Mouse (Mus musculus): ENCODE results near the gene Sumo3. TPM values are rescaled to one million over a fixed set of nuclear protein-coding genes. Genes with fewer than 3 reads are reported as not detected.

The Sumo3 gene
- polyA plus RNA-seq, 1 experiment from 2014 or later: 287 TPM

DNA sequence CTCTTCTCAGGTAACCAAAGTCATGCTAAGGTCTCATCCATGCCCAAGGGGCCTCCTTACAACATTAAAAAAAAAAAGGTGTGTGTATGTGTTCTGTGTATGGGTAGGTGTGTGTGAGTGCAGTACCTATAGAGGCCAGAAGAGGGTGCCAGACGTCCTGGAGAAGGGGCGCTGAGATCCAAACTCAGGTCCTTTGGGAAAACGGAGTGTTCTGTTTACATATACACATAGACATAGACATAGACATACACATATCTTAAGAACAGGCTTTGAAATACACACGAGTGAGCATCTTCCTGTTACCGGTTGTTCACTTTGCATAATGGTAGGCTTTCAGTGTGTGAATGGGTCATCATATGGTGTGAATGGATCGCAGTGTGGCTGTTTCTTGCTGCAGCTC is 1.8 kb upstream of the Sumo3 start:
- Histone ChIP-seq H3K4me2 (replicated peaks; ENCODE audit: low read depth, low read length) (no peak overlapping the region), H3K9ac (ENCODE audit: low read depth, low read length) (no peak overlapping the region), H3K27ac (ENCODE audit: low read depth, low read length) (no peak overlapping the region), H3K4me3 (ENCODE audit: low read depth, low read length) (no peak overlapping the region), H3K9me3 (ENCODE audit: control insufficient read depth, low read length) (no peaks in the 10 kb centered on the region), H3K27me3 (ENCODE audit: control insufficient read depth, insufficient read depth, low read length) (no peaks in the 10 kb centered on the region), H3K4me1 (replicated peaks; ENCODE audit: control insufficient read depth, insufficient read depth, low read length) (peaks cover 4% of the 10 kb centered on the region; the same call in 1 of the 2 replicates), H3K36me3 (ENCODE audit: control insufficient read depth, insufficient read depth, low read length) (no peaks in the 10 kb centered on the region)
- WGBS: 91% methylated on average over 6 of the region's 6 CpGs
- ATAC-seq (ENCODE audit: low FRiP score) (no peak), DNase-seq (ENCODE audit: low spot score) (no peak)

GRCm38 (mm10) chr10:77604958-77605357 is 939 bp upstream of the Sumo3 start:
- Histone ChIP-seq H3K27ac (ENCODE audit: low read depth, low read length) (no peak overlapping the region), H3K9ac (ENCODE audit: low read depth, low read length) (no peak overlapping the region), H3K27me3 (ENCODE audit: control insufficient read depth, insufficient read depth, low read length) (no peaks in the 10 kb centered on the region), H3K4me3 (ENCODE audit: low read depth, low read length) (no peak overlapping the region), H3K4me2 (replicated peaks; ENCODE audit: low read depth, low read length) (no peak overlapping the region), H3K36me3 (ENCODE audit: control insufficient read depth, insufficient read depth, low read length) (no peaks in the 10 kb centered on the region), H3K9me3 (ENCODE audit: control insufficient read depth, low read length) (no peaks in the 10 kb centered on the region), H3K4me1 (replicated peaks; ENCODE audit: control insufficient read depth, insufficient read depth, low read length) (peaks cover 4% of the 10 kb centered on the region; the same call in 1 of the 2 replicates)
- WGBS: 91% methylated on average over 5 of the region's 5 CpGs
- ATAC-seq (ENCODE audit: low FRiP score) (no peak), DNase-seq (ENCODE audit: low spot score) (no peak)

GRCm38 (mm10) chr10:77605368-77605767 is 529 bp upstream of the Sumo3 start:
- H3K27me3 ChIP-seq (ENCODE audit: control insufficient read depth, insufficient read depth, low read length): no peaks in the 10 kb centered on the region
- peak overlapping the region; percentile 91; the same call in 1 of the 2 replicates for H3K27ac ChIP-seq (ENCODE audit: low read depth, low read length)
- H3K36me3 ChIP-seq (ENCODE audit: control insufficient read depth, insufficient read depth, low read length): no peaks in the 10 kb centered on the region; the same call in 1 of the 2 replicates
- peak overlapping the region; percentile 85 for H3K4me3 ChIP-seq (ENCODE audit: low read depth, low read length)
- H3K4me1 ChIP-seq (replicated peaks; ENCODE audit: control insufficient read depth, insufficient read depth, low read length): peaks cover 4% of the 10 kb centered on the region; the same call in 1 of the 2 replicates
- peak overlapping the region; percentile 87; the same call in 1 of the 2 replicates for H3K4me2 ChIP-seq (replicated peaks; ENCODE audit: low read depth, low read length)
- peak overlapping the region; percentile 81; the same call in 1 of the 2 replicates for H3K9ac ChIP-seq (ENCODE audit: low read depth, low read length)
- DNase-seq (ENCODE audit: low spot score) (peak; percentile 59), ATAC-seq (ENCODE audit: low FRiP score) (peak; percentile 28; the same call in 1 of the 2 replicates)
- 56% methylated on average over 1 of the region's 1 CpGs for WGBS
- H3K9me3 ChIP-seq (ENCODE audit: control insufficient read depth, low read length): no peaks in the 10 kb centered on the region

DNA sequence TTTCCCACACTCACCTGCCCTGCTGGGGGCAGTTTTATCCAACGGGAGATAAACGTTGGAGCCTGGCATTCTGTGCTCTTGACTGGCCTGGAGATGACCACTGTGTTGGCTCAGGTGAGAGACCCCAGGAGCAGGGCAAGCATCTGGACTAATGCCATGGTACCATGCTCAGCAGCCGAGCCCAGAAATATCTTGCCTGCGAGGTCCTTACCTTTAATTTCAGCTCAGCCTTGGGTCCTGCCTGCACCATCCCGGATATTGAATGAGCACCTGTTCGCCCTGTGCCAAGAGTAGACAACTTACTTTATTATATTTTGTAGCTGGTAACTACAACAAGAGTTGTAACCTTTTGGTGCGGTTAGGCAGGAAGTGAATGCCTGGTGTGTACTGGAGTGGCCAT is 958 bp downstream of the Sumo3 start:
- peak overlapping the region; percentile 81 for H3K9ac ChIP-seq (ENCODE audit: low read depth, low read length)
- H3K27ac ChIP-seq (ENCODE audit: low read depth, low read length): no peak overlapping the region
- peaks cover 4% of the 10 kb centered on the region; the same call in 1 of the 2 replicates for H3K4me1 ChIP-seq (replicated peaks; ENCODE audit: control insufficient read depth, insufficient read depth, low read length)
- WGBS: 45% methylated on average over 7 of the region's 7 CpGs
- peak overlapping the region; percentile 85 for H3K4me3 ChIP-seq (ENCODE audit: low read depth, low read length)
- H3K9me3 ChIP-seq (ENCODE audit: control insufficient read depth, low read length): no peaks in the 10 kb centered on the region
- peak overlapping the region; percentile 87 for H3K4me2 ChIP-seq (replicated peaks; ENCODE audit: low read depth, low read length)
- DNase-seq (ENCODE audit: low spot score) (no peak), ATAC-seq (ENCODE audit: low FRiP score) (peak; percentile 42)
- peaks cover 2% of the 10 kb centered on the region; the same call in 1 of the 2 replicates for H3K36me3 ChIP-seq (ENCODE audit: control insufficient read depth, insufficient read depth, low read length)
- no peaks in the 10 kb centered on the region for H3K27me3 ChIP-seq (ENCODE audit: control insufficient read depth, insufficient read depth, low read length)

DNA sequence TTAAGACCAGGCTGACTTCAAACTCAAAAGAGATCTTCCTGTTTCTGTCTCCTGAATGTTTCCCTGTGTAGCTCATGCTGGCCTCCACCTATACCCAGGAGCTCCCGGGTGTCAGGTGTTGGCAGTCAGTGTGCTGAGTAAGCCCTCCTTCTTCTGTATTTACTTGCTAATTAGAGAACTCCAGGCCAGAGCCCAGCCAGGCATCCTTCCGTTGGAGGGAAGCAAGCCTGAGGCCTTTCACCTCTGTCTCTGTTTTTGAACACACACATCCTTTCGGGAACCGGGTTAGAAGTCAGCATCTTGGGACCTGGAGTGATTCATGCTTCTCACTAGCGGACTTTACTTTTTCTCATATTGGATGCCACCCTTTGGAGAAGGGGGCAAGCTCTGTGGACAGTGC is 1.5 kb downstream of the Sumo3 start:
- WGBS: 71% methylated on average over 5 of the region's 5 CpGs
- no peak for ATAC-seq (ENCODE audit: low FRiP score)

DNA sequence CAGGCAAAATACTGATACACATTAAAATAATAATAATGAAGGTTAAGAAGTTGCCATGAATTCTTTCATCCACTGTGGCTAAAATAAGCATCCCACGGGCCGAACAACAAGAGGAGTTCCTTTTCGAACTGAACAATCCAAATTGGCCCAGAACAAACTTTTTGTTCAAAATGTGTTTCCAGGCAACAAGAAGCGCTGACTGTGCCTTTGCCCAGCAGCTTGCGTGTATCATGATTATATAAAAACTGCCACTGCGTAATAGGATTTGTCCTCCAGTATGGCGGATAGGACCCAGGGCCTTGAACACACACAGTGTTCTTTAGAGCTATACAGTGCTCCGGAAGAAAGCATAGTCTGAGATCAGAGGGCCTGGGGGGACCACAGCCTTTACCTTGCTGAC is 2.7 kb downstream of the Sumo3 start:
- no peak for DNase-seq (ENCODE audit: low spot score)
- Histone ChIP-seq H3K27me3 (ENCODE audit: control insufficient read depth, insufficient read depth, low read length) (no peaks in the 10 kb centered on the region), H3K9me3 (ENCODE audit: control insufficient read depth, low read length) (no peaks in the 10 kb centered on the region), H3K4me1 (replicated peaks; ENCODE audit: control insufficient read depth, insufficient read depth, low read length) (peaks cover 4% of the 10 kb centered on the region; the same call in 1 of the 2 replicates), H3K4me3 (ENCODE audit: low read depth, low read length) (no peak overlapping the region), H3K36me3 (ENCODE audit: control insufficient read depth, insufficient read depth, low read length) (peaks cover 3% of the 10 kb centered on the region; the same call in 1 of the 2 replicates), H3K27ac (ENCODE audit: low read depth, low read length) (no peak overlapping the region), H3K4me2 (replicated peaks; ENCODE audit: low read depth, low read length) (no peak overlapping the region), H3K9ac (ENCODE audit: low read depth, low read length) (no peak overlapping the region)
- WGBS: 95% methylated on average over 8 of the region's 8 CpGs
- ATAC-seq (ENCODE audit: low FRiP score): no peak

More for the DNA sequence above, 1.5 kb downstream of the Sumo3 start:
- H3K27ac ChIP-seq (ENCODE audit: low read depth, low read length): no peak overlapping the region
- DNase-seq (ENCODE audit: low spot score): no peak
- H3K36me3 ChIP-seq (ENCODE audit: control insufficient read depth, insufficient read depth, low read length): peaks cover 3% of the 10 kb centered on the region; the same call in 1 of the 2 replicates
- H3K9me3 ChIP-seq (ENCODE audit: control insufficient read depth, low read length): no peaks in the 10 kb centered on the region
- H3K4me3 ChIP-seq (ENCODE audit: low read depth, low read length): peak overlapping the region; percentile 85
- H3K4me2 ChIP-seq (replicated peaks; ENCODE audit: low read depth, low read length): peak overlapping the region; percentile 87
- H3K27me3 ChIP-seq (ENCODE audit: control insufficient read depth, insufficient read depth, low read length): no peaks in the 10 kb centered on the region
- H3K4me1 ChIP-seq (replicated peaks; ENCODE audit: control insufficient read depth, insufficient read depth, low read length): peaks cover 4% of the 10 kb centered on the region; the same call in 1 of the 2 replicates
- no peak overlapping the region for H3K9ac ChIP-seq (ENCODE audit: low read depth, low read length)

- Histone ChIP-seq H3K4me1 (replicated peaks; ENCODE audit: control insufficient read depth, insufficient read depth, low read length) (peaks cover 4% of the 10 kb centered on the region; the same call in 1 of the 2 replicates), H3K36me3 (ENCODE audit: control insufficient read depth, insufficient read depth, low read length) (peaks cover 3% of the 10 kb centered on the region; the same call in 1 of the 2 replicates), H3K27ac (ENCODE audit: low read depth, low read length) (no peak overlapping the region), H3K9ac (ENCODE audit: low read depth, low read length) (no peak overlapping the region), H3K4me2 (replicated peaks; ENCODE audit: low read depth, low read length) (no peak overlapping the region), H3K4me3 (ENCODE audit: low read depth, low read length) (no peak overlapping the region), H3K27me3 (ENCODE audit: control insufficient read depth, insufficient read depth, low read length) (no peaks in the 10 kb centered on the region), H3K9me3 (ENCODE audit: control insufficient read depth, low read length) (no peaks in the 10 kb centered on the region)
- ATAC-seq (ENCODE audit: low FRiP score) (no peak), DNase-seq (ENCODE audit: low spot score) (no peak)
- WGBS: 94% methylated on average over 8 of the region's 8 CpGs
Observed at GRCm38 (mm10) chr10:77610221-77610961, 4.5 kb downstream of the Sumo3 start.

GRCm38 (mm10) chr10:77613409-77613808 is 7.5 kb downstream of the Sumo3 start:
- no peak for ATAC-seq (ENCODE audit: low FRiP score)
- Histone ChIP-seq H3K9ac (ENCODE audit: low read depth, low read length) (no peak overlapping the region), H3K36me3 (ENCODE audit: control insufficient read depth, insufficient read depth, low read length) (peaks cover 6% of the 10 kb centered on the region), H3K27me3 (ENCODE audit: control insufficient read depth, insufficient read depth, low read length) (no peaks in the 10 kb centered on the region), H3K27ac (ENCODE audit: low read depth, low read length) (no peak overlapping the region), H3K4me2 (replicated peaks; ENCODE audit: low read depth, low read length) (no peak overlapping the region), H3K4me1 (replicated peaks; ENCODE audit: control insufficient read depth, insufficient read depth, low read length) (no peaks in the 10 kb centered on the region), H3K9me3 (ENCODE audit: control insufficient read depth, low read length) (no peaks in the 10 kb centered on the region), H3K4me3 (ENCODE audit: low read depth, low read length) (no peak overlapping the region)
- DNase-seq (ENCODE audit: low spot score): no peak
- 92% methylated on average over 3 of the region's 3 CpGs for WGBS

DNA sequence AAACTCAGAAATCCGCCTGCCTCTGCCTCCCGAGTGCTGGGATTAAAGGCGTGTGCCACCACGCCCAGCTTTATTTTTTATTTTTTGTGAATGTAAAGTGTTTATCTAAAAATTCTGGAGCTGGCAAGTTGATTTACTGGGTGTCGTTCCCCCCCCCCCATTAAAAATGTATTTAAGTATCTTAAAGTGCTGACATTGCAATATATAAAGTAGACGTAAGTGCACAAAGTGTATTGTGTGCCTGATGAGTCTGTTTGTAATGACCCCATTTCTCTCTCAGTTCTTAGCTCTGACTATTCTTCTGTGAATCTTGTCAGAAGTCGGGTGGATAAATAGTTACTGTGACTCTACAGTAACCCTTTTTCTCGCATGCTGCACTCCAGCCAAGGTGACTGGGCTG is 9.8 kb downstream of the Sumo3 start:
- H3K9ac ChIP-seq (ENCODE audit: low read depth, low read length): no peak overlapping the region
- peaks cover 6% of the 10 kb centered on the region; the same call in 1 of the 2 replicates for H3K36me3 ChIP-seq (ENCODE audit: control insufficient read depth, insufficient read depth, low read length)
- no peak for ATAC-seq (ENCODE audit: low FRiP score)
- H3K27ac ChIP-seq (ENCODE audit: low read depth, low read length): no peak overlapping the region
- H3K9me3 ChIP-seq (ENCODE audit: control insufficient read depth, low read length): no peaks in the 10 kb centered on the region
- 95% methylated on average over 8 of the region's 8 CpGs for WGBS
- H3K4me2 ChIP-seq (replicated peaks; ENCODE audit: low read depth, low read length): no peak overlapping the region
- H3K4me3 ChIP-seq (ENCODE audit: low read depth, low read length): no peak overlapping the region
- H3K27me3 ChIP-seq (ENCODE audit: control insufficient read depth, insufficient read depth, low read length): no peaks in the 10 kb centered on the region
- H3K4me1 ChIP-seq (replicated peaks; ENCODE audit: control insufficient read depth, insufficient read depth, low read length): no peaks in the 10 kb centered on the region
- no peak for DNase-seq (ENCODE audit: low spot score)

All from hindbrain, embryonic 11.5 days (tissue).